Mouse (Mus musculus): ENCODE measurements at regions not wholly inside any gene's neighbourhood (a gene's known extent, or its start where the extent isn't known, plus 50 kb on each side); places are given as distances from the start of the nearest gene placed in this dataset.

GRCm38 (mm10) chr13:29019839-29020238, 66.3 kb upstream of the Sox4 start:
- no peak for DNase-seq (ENCODE audit: low spot score)

GRCm38 (mm10) chr13:29016145-29016651, 62.7 kb upstream of the Sox4 start:
- DNase-seq (ENCODE audit: low spot score): no peak

GRCm38 (mm10) chr13:29015605-29015994, 62.1 kb upstream of the Sox4 start:
- DNase-seq (ENCODE audit: low spot score): no peak

- no peak for DNase-seq (ENCODE audit: low spot score)
These were observed 61.5 kb upstream of the Sox4 start for GRCm38 (mm10) chr13:29014827-29015604.

- DNase-seq (ENCODE audit: low spot score): no peak
These were observed 60.7 kb upstream of the Sox4 start for GRCm38 (mm10) chr13:29014066-29014826.

- no peak for DNase-seq (ENCODE audit: low spot score)
These were observed 53.0 kb upstream of the Sox4 start for GRCm38 (mm10) chr13:29006467-29006866.
